Mouse (Mus musculus) regulatory T cell (primary cell): ENCODE results near the gene Uts2r.

Experiments
- in situ Hi-C: fragments of 300-600 bp; cut with MboI, MseI; formaldehyde crosslinking; loops from one replicate; pipeline ENCODE4 v1.15.1; 2025; ENCODE audit warnings: high pct_unique_total_duplicates

Uts2r gene

GRCm38 (mm10) chr11:121160636-121161346, 720 bp downstream of the Uts2r start:
- in situ Hi-C loops = no loop called here

DNA sequence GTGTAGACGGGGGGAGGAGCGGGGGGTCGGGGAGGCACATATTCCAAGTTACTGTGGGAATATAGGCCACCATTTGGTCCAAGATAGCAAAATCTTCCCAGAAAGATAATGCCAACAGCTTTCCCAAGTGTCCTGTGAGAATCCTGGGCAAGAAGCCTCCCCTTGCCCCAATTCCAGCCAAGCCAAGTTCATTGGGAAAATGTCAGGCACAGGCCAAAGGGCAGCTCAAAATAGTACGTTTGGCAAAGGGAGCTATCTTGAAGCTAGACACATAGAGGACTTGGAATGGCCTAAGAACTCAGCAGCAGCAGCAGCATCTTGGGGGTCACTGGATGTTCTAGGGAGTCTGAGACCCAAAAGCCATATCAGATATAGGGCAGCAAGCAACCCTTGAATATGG, 3.7 kb downstream of the Uts2r start:
- in situ Hi-C loops = no loop called here

- in situ Hi-C loops = no loop called here
Observed at GRCm38 (mm10) chr11:121173203-121173602, 13.1 kb downstream of the Uts2r start.

GRCm38 (mm10) chr11:121174234-121174633, 14.2 kb downstream of the Uts2r start:
- in situ Hi-C loops = no loop called here

GRCm38 (mm10) chr11:121176285-121177270, 16.5 kb downstream of the Uts2r start:
- in situ Hi-C loops = no loop called here

- in situ Hi-C loops = no loop called here
Observed at GRCm38 (mm10) chr11:121189681-121190080, 29.6 kb downstream of the Uts2r start.

GRCm38 (mm10) chr11:121192742-121193141, 32.7 kb downstream of the Uts2r start:
- in situ Hi-C loops = no loop called here

DNA sequence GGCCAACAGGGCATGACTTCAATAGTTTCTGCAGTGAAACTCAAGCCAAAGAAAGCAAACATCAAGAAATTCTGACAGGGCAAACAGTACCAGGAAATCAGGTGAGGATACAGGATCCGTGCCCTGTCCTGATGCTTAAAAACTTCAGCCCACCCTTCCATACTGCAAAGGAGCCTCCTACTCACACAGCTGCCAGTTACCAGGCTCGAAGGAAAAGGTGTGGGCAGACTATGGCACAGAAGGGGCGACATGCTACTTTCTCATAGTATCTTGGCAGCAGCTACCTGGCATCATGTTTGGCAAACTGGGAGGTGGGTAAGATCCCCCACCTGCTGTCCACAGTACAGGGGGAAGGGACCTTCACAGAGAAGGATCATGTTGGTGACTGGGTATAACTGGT, 33.3 kb downstream of the Uts2r start:
- in situ Hi-C loops = no loop called here

- in situ Hi-C loops = no loop called here
Observed at GRCm38 (mm10) chr11:121198622-121199021, 38.6 kb downstream of the Uts2r start.

GRCm38 (mm10) chr11:121199851-121200250, 39.8 kb downstream of the Uts2r start:
- in situ Hi-C loops = no loop called here

- in situ Hi-C loops = no loop called here
Observed at GRCm38 (mm10) chr11:121200781-121201180, 40.7 kb downstream of the Uts2r start.

DNA sequence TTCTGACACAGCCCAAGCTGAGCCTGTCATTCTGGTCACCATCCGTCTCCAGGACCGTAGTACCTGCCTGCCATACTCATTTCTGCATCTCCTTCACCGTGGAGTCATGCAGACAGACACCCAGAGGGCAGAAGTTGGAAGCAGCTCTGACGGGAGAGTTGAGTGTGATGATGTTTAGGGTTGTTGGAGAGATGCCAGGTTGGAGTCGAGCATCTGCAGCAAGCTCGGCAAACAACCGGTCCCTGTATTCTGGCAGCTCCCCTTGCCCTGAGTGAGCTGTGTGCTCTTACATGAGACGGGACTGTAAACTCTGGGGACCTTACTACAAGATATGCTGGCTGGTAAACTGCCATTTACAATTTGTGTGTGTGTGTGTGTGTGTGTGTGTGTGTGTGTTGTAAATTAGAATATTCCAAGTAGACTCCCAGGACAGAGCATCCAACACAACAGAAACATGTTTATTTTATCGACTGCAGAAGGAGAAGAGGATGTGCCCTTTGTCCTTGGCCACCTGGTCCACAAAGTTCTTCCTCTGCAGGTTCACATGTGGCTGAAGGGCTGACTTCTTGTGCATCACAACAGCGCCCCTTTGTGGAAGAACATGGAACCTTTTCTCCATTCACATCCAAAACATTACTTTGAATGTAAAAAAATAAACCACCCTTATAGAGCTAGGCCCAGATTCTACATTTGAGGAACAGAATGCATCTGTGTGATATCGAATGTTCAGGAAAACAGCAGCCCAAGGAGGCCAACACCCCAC, 41.5 kb downstream of the Uts2r start:
- in situ Hi-C loops = no loop called here

DNA sequence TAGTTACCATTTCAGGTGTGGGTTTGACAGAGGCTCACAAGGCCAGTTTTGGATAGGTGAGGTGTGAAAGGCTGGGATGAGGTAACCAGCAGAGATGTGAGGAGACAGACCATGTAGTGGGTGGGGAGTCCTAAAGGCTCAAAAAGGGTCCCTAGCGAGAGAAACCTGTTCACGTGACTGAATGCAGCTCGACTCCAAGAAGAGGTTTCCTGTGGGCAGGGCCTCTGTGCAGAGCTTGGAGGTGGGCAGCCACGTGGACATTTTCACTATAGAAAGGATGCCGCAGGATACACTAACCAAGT, 43.7 kb downstream of the Uts2r start:
- in situ Hi-C loops = no loop called here

DNA sequence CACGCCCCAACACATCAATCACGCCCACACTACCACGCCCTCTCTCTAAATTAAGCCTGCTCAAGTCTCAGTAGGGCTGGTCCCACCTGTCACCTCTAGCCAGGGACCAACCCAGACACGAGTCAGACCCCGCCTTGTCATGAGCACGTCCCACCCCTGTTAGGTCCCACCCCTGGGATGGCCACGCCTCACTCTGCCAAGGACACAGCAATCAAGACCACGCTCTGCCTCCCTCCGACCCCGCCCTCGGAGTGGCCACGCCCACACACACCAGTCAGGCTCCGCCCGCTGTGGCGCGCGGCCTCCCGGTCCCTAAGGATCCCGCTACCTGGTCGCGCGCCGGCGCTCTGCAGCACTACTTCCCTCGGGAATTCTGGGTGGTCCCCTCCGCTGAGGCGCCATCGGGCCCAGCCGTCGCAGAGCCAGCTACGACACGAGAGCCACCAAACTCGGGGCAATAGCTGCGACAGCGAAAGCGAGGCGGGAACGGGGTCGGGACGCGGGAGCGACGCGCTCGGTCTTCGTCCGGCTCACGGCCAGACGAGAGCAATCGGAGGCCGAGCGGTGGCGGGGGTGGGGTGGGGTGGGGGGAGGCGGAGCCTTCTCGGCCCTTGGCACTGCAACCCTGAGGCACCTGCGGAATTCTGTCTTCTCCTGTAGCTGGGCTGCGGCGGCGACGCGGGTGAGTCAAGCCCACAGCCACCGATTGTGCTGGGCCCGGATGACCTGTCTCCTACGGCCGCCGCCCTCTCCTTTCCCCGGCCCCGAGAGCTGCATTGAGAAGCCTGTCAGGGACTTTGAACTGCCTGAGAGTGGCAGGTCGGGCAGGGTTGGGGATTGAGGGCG, 44.3 kb downstream of the Uts2r start, which contains the start of the genes Hexdc and Ogfod3:
Hexdc (plus strand) TSS at position 273 of the 846 bp plus-strand sequence.
Ogfod3 (minus strand) TSS at position 551 of the 846 bp plus-strand sequence.
- in situ Hi-C loops = no loop called here
